Mouse (Mus musculus) ES-Bruce4 (cell line): ENCODE measurements around the gene Rps28.

Experiments
- CTCF ChIP-seq: IDR thresholded peaks from one replicate; pipeline ENCODE4 v1.8.1; 2011; ENCODE audit warnings: low read depth, low read length
- POLR2A ChIP-seq: IDR thresholded peaks from one replicate; pipeline ENCODE4 v1.8.1; 2011; ENCODE audit warnings: low read length; ENCODE audit not compliant: insufficient read depth

GRCm38 (mm10) chr17:33817969-33818643, 6.3 kb downstream of the Rps28 start:
- TF ChIP-seq CTCF (no peak), POLR2A (no peak)
